Mouse (Mus musculus) C2C12 (cell line): ENCODE measurements around the gene Timm13. TPM values are rescaled to one million over a fixed set of nuclear protein-coding genes. Genes with fewer than 3 reads are reported as not detected.

ENCODE experiments used
- H3K27me3 ChIP-seq: one replicate; pipeline ENCODE4 v1.6.1; 2011; ENCODE audit not compliant: control insufficient read depth, insufficient read depth, insufficient read length
- H3K36me3 ChIP-seq: one replicate; pipeline ENCODE4 v1.6.1; 2011; ENCODE audit not compliant: control insufficient read depth, insufficient read depth
- H3K4me3 ChIP-seq: one replicate; pipeline ENCODE4 v1.5.1; 2011; ENCODE audit warnings: mild to moderate bottlenecking, control low read depth; ENCODE audit not compliant: poor library complexity, insufficient read depth, severe bottlenecking
- H3K79me2 ChIP-seq: one replicate; pipeline ENCODE4 v1.6.1; 2011; ENCODE audit not compliant: control insufficient read depth, insufficient read depth
- H3K79me3 ChIP-seq: one replicate; pipeline ENCODE4 v1.6.1; 2011; ENCODE audit warnings: low read depth, control low read depth
- H3ac ChIP-seq: one replicate; pipeline ENCODE3; 2011; ENCODE audit warnings: low read depth; ENCODE audit not compliant: control insufficient read depth, insufficient read length
- CEBPB ChIP-seq: IDR thresholded peaks from one replicate; pipeline ENCODE4 v1.6.1; 2011; ENCODE audit warnings: low read depth, mild to moderate bottlenecking, control low read depth, moderate library complexity
- CTCF ChIP-seq: IDR thresholded peaks from one replicate; pipeline ENCODE4 v1.5.1; 2011; ENCODE audit not compliant: control insufficient read depth, insufficient read depth, insufficient read length
- FOSL1 ChIP-seq: IDR thresholded peaks from one replicate; pipeline ENCODE4 v1.8.0; 2011; ENCODE audit warnings: mild to moderate bottlenecking, low read length; ENCODE audit not compliant: poor library complexity, insufficient read depth, severe bottlenecking
- MAX ChIP-seq: IDR thresholded peaks from one replicate; pipeline ENCODE4 v1.6.1; 2011; ENCODE audit warnings: mild to moderate bottlenecking, control low read depth
- MYOD1 ChIP-seq: IDR thresholded peaks from one replicate; pipeline ENCODE4 v1.6.1; 2011; ENCODE audit warnings: low read depth; ENCODE audit not compliant: control insufficient read depth, insufficient read length
- MYOG ChIP-seq: IDR thresholded peaks from one replicate; pipeline ENCODE4 v1.6.1; 2011; ENCODE audit not compliant: control insufficient read depth, insufficient read length; ENCODE audit errors: extremely low read depth
- USF1 ChIP-seq: IDR thresholded peaks from one replicate; pipeline ENCODE4 v1.6.1; 2011; ENCODE audit warnings: low read depth, mild to moderate bottlenecking, control low read depth, moderate library complexity
- long read RNA-seq, 2 experiments: library from polyadenylated mRNA; unstranded; transcript quantifications; one replicate each; pipeline ENCODE4 v2.0.0; 2019 to 2020
- polyA plus RNA-seq: library from polyadenylated mRNA; unstranded; fragments of >200 nt; fragmentation: generic; extraction: Trizol; gene quantifications from one replicate; pipeline ENCODE4 v1.2.1, GENCODE M21; 2012; ENCODE audit warnings: missing spikeins

Gene Timm13
- polyA plus RNA-seq: 263 TPM
- long read RNA-seq, experiment 1, transcript Timm13-201 (3 exons, 1,225 nt): major isoform, 324 of 346 reads
- long read RNA-seq, experiment 1, transcript Timm13-202 (2 exons, 435 nt): minor isoform, 5 of 346 reads
- long read RNA-seq, experiment 1, partial matches to known transcripts: 0 of 346 reads
- long read RNA-seq, experiment 1, other reads (novel, unspliced or antisense): 16 of 346 reads
- long read RNA-seq, experiment 2, transcript Timm13-201 (3 exons, 1,225 nt): major isoform, 62 of 66 reads
- long read RNA-seq, experiment 2, partial matches to known transcripts: 0 of 66 reads
- long read RNA-seq, experiment 2, other reads (novel, unspliced or antisense): 2 of 66 reads

- H3ac ChIP-seq: peak within 1 kb of the TSS; percentile 73
- peaks cover 19% of the 10 kb centered on the region for H3K79me3 ChIP-seq
- H3K79me2 ChIP-seq: peaks cover 27% of the 10 kb centered on the region
- no peaks in the 10 kb centered on the region for H3K27me3 ChIP-seq
- H3K36me3 ChIP-seq: peaks cover 56% of the 10 kb centered on the region
- peak within 1 kb of the TSS; percentile 99 for H3K4me3 ChIP-seq
- TF ChIP-seq USF1: no peak
- TF ChIP-seq MYOD1: no peak
- no peak for TF ChIP-seq CTCF
- TF ChIP-seq FOSL1: no peak
- no peak for TF ChIP-seq MAX
- TF ChIP-seq CEBPB: no peak
- no peak for TF ChIP-seq MYOG
Observed at GRCm38 (mm10) chr10:80900318-80901247, at the start of gene Timm13. TSS of gene Timm13 (minus strand) at chr10:80900969.

GRCm38 (mm10) chr10:80950314-80950713, 49.5 kb upstream of the Timm13 start:
- no peaks in the 10 kb centered on the region for H3K79me3 ChIP-seq
- TF ChIP-seq MYOG: no peak
- TF ChIP-seq CTCF: no peak
- no peak for TF ChIP-seq FOSL1
- no peak for TF ChIP-seq MYOD1
- TF ChIP-seq MAX: no peak
- TF ChIP-seq USF1: no peak
- no peak for TF ChIP-seq CEBPB
- no peak overlapping the region for H3ac ChIP-seq
- no peaks in the 10 kb centered on the region for H3K79me2 ChIP-seq
- no peak overlapping the region for H3K4me3 ChIP-seq
- H3K36me3 ChIP-seq: no peaks in the 10 kb centered on the region
- H3K27me3 ChIP-seq: no peaks in the 10 kb centered on the region

- H3ac ChIP-seq: no peak overlapping the region
- TF ChIP-seq CEBPB: no peak
- TF ChIP-seq MYOD1: no peak
- no peak for TF ChIP-seq CTCF
- no peak overlapping the region for H3K4me3 ChIP-seq
- no peaks in the 10 kb centered on the region for H3K79me2 ChIP-seq
- H3K79me3 ChIP-seq: no peaks in the 10 kb centered on the region
- no peaks in the 10 kb centered on the region for H3K27me3 ChIP-seq
- H3K36me3 ChIP-seq: no peaks in the 10 kb centered on the region
Observed at GRCm38 (mm10) chr10:80949081-80949480, 48.3 kb upstream of the Timm13 start.

GRCm38 (mm10) chr10:80948570-80948969, 47.8 kb upstream of the Timm13 start:
- H3K79me2 ChIP-seq: no peaks in the 10 kb centered on the region
- H3K27me3 ChIP-seq: no peaks in the 10 kb centered on the region
- TF ChIP-seq MYOD1: no peak
- TF ChIP-seq USF1: peak; percentile 72
- no peak for TF ChIP-seq CTCF
- no peak for TF ChIP-seq MYOG
- no peak for TF ChIP-seq MAX
- TF ChIP-seq CEBPB: no peak
- no peak for TF ChIP-seq FOSL1
- no peak overlapping the region for H3K4me3 ChIP-seq
- no peaks in the 10 kb centered on the region for H3K79me3 ChIP-seq
- H3ac ChIP-seq: no peak overlapping the region
- no peaks in the 10 kb centered on the region for H3K36me3 ChIP-seq

- no peaks in the 10 kb centered on the region for H3K27me3 ChIP-seq
- no peaks in the 10 kb centered on the region for H3K79me3 ChIP-seq
- no peaks in the 10 kb centered on the region for H3K36me3 ChIP-seq
- H3K79me2 ChIP-seq: no peaks in the 10 kb centered on the region
- TF ChIP-seq FOSL1: no peak
- TF ChIP-seq CTCF: no peak
- no peak for TF ChIP-seq MAX
- no peak overlapping the region for H3K4me3 ChIP-seq
- no peak overlapping the region for H3ac ChIP-seq
Observed at GRCm38 (mm10) chr10:80947802-80948201, 47.0 kb upstream of the Timm13 start.
